ENCODE assay signal across 14 mouse cellular contexts in genomic region chr6:67087393-67087792, GRCm38 (mm10). TPM values are rescaled to one million over a fixed set of nuclear protein-coding genes. Genes with fewer than 3 reads are reported as not detected.
DNase-seq lines count a peak whose midpoint lies in the region; ATAC-seq and TF ChIP-seq lines count a peak whose summit lies in the region.
"Had no signal": no experiment of that assay in that cellular context is flagged by ENCODE, and none has a peak within 500 bp of the region (broad histone marks: within the 10 kb centered on the region; RNA-seq: fewer than 3 reads in every experiment).

No protein-coding gene starts in this region.

- ATAC-seq in hindbrain, embryonic 16.5 days, result no peak
- peak; percentile 85 for ATAC-seq in intestine, postnatal 0 days
- ATAC-seq: forebrain, embryonic 14.5 days had no signal

- H3K79me2 ChIP-seq in myocyte (ENCODE audit: control insufficient read depth, insufficient read depth), result no peaks in the 10 kb centered on the region

- H3K27ac ChIP-seq in hindbrain, embryonic 10.5 days, result no peak overlapping the region
- H3K27ac ChIP-seq in hindbrain, embryonic 16.5 days (ENCODE audit: low read depth, low read length), result no peak overlapping the region
- H3K27ac ChIP-seq in intestine, postnatal 0 days (ENCODE audit: low read depth, low read length), result peak overlapping the region; percentile 52; the same call in 1 of the 2 replicates

- H3K4me2 ChIP-seq in hindbrain, embryonic 16.5 days (ENCODE audit: low read length), result no peak overlapping the region
- H3K4me2 ChIP-seq in intestine, postnatal 0 days (replicated peaks; ENCODE audit: low read depth), result no peak overlapping the region
- peak overlapping the region; percentile 45 for H3K4me2 ChIP-seq in myocyte (ENCODE audit: low read depth)

- DNase-seq in hindbrain, embryonic 10.5 days (ENCODE audit: low spot score), result peak; percentile 18
- peak; percentile 24 for DNase-seq in MEL-GATA-1-ER (ENCODE audit: extremely low read depth, low read depth)
- no peak for DNase-seq in cerebellum, adult 9-11 months
- DNase-seq in thymus, postnatal 10 days (ENCODE audit: low spot score in 2 of 2), result no peak
- DNase-seq: adrenal gland, postnatal 25 days; cerebellum, postnatal 36 days; heart, postnatal 4 days; kidney, adult 2 months; kidney, postnatal 4 days; layer of hippocampus, postnatal 36 days had no signal

- TF ChIP-seq CTCF in intestine, postnatal 0 days (IDR thresholded peaks at IDR 0.05; ENCODE audit: low read depth), result no peak

- H3K27me3 ChIP-seq in hindbrain, embryonic 10.5 days (ENCODE audit: insufficient read depth, poor library complexity, severe bottlenecking), result no peaks in the 10 kb centered on the region
- H3K27me3 ChIP-seq in hindbrain, embryonic 16.5 days (replicated peaks; ENCODE audit: control insufficient read depth, insufficient read depth, low read length), result no peaks in the 10 kb centered on the region
- no peaks in the 10 kb centered on the region for H3K27me3 ChIP-seq in intestine, postnatal 0 days (replicated peaks; ENCODE audit: control insufficient read depth, insufficient read depth, low read length)
- H3K27me3 ChIP-seq in myocyte (ENCODE audit: control insufficient read depth, insufficient read depth, insufficient read length), result no peaks in the 10 kb centered on the region

- no peaks in the 10 kb centered on the region for H3K9me3 ChIP-seq in hindbrain, embryonic 10.5 days
- H3K9me3 ChIP-seq in hindbrain, embryonic 16.5 days (ENCODE audit: control insufficient read depth, low read length), result no peaks in the 10 kb centered on the region
- no peaks in the 10 kb centered on the region for H3K9me3 ChIP-seq in intestine, postnatal 0 days (ENCODE audit: control insufficient read depth)

- no peak overlapping the region for H3K9ac ChIP-seq in hindbrain, embryonic 16.5 days (ENCODE audit: low read depth, low read length)
- no peak overlapping the region for H3K9ac ChIP-seq in intestine, postnatal 0 days (ENCODE audit: low read depth, low read length)

- H3K4me1 ChIP-seq in hindbrain, embryonic 10.5 days (replicated peaks), result peaks cover 8% of the 10 kb centered on the region
- no peaks in the 10 kb centered on the region for H3K4me1 ChIP-seq in hindbrain, embryonic 16.5 days (ENCODE audit: control insufficient read depth, insufficient read depth, low read depth, low read length)
- no peaks in the 10 kb centered on the region for H3K4me1 ChIP-seq in intestine, postnatal 0 days (replicated peaks; ENCODE audit: control insufficient read depth, insufficient read depth, low read length)

- no peak for TF ChIP-seq POLR2A in myocyte (IDR thresholded peaks at IDR 0.05; ENCODE audit: insufficient read length, low read depth)

- WGBS in hindbrain, embryonic 10.5 days, result 48% methylated on average over 3 of the region's 3 CpGs
- WGBS in hindbrain, embryonic 16.5 days, result 58% methylated on average over 3 of the region's 3 CpGs
- WGBS in intestine, postnatal 0 days, result 25% methylated on average over 3 of the region's 3 CpGs

- H3K36me3 ChIP-seq in hindbrain, embryonic 10.5 days, result no peaks in the 10 kb centered on the region
- H3K36me3 ChIP-seq in hindbrain, embryonic 16.5 days (ENCODE audit: control insufficient read depth, insufficient read depth, low read length), result no peaks in the 10 kb centered on the region
- H3K36me3 ChIP-seq in intestine, postnatal 0 days (ENCODE audit: control insufficient read depth, insufficient read depth), result no peaks in the 10 kb centered on the region
- no peaks in the 10 kb centered on the region for H3K36me3 ChIP-seq in myocyte (ENCODE audit: control insufficient read depth, insufficient read depth)

- H3K4me3 ChIP-seq in hindbrain, embryonic 10.5 days, result no peak overlapping the region
- H3K4me3 ChIP-seq in hindbrain, embryonic 16.5 days (ENCODE audit: low read length), result no peak overlapping the region
- H3K4me3 ChIP-seq in intestine, postnatal 0 days (ENCODE audit: low read depth, low read length), result no peak overlapping the region
- H3K4me3 ChIP-seq in myocyte, result no peak overlapping the region

- H3ac ChIP-seq in myocyte (ENCODE audit: control insufficient read depth, insufficient read length), result no peak overlapping the region

TF ChIP-seq in myocyte, 11 proteins besides CTCF, POLR2A, EP300 and RAD21:
- TF ChIP-seq TCF3 (IDR thresholded peaks at IDR 0.05; ENCODE audit: insufficient read length, low read depth), result no peak
- TF ChIP-seq REST (IDR thresholded peaks at IDR 0.05; ENCODE audit: insufficient read depth, insufficient read length), result no peak
- TF ChIP-seq MYOD1 (IDR thresholded peaks at IDR 0.05; ENCODE audit: control insufficient read depth in 1 of 3, insufficient read length in 2 of 3, low read depth in 2 of 3), result no peak
- no peak for TF ChIP-seq POLR2AphosphoS2 (IDR thresholded peaks at IDR 0.05; ENCODE audit: insufficient read length, low read depth)
- no peak for TF ChIP-seq USF1 (IDR thresholded peaks at IDR 0.05; ENCODE audit: low read depth)
- TF ChIP-seq MYOG (IDR thresholded peaks at IDR 0.05; ENCODE audit: control insufficient read depth in 1 of 3, insufficient read depth in 1 of 3, insufficient read length in 2 of 3, low read depth in 2 of 3), result no peak
- no peak for TF ChIP-seq TCF12 (IDR thresholded peaks at IDR 0.05; ENCODE audit: insufficient read depth, poor library complexity, severe bottlenecking)
- no peak for TF ChIP-seq CEBPB (IDR thresholded peaks at IDR 0.05; ENCODE audit: insufficient read depth, poor library complexity, severe bottlenecking)
- TF ChIP-seq SRF (IDR thresholded peaks at IDR 0.05; ENCODE audit: control insufficient read depth, insufficient read length, low read depth), result no peak
- TF ChIP-seq E2F4 (IDR thresholded peaks at IDR 0.05; ENCODE audit: insufficient read depth), result no peak
- TF ChIP-seq MAX (IDR thresholded peaks at IDR 0.05; ENCODE audit: low read depth), result no peak
TF ChIP-seq in myocyte: peak in this region for 0.

RNA-seq across cellular contexts. Expression of gene Gadd45a, which starts 50.1 kb away (rescaled TPM):
- 21.9 and 25.7 TPM in 2 replicates for polyA plus RNA-seq in hindbrain, embryonic 10.5 days (2016; fragmentation: Nextera tagmentation; extraction: Ambion mirVana)
- polyA plus RNA-seq in hindbrain, embryonic 16.5 days (2015; fragmentation: Nextera tagmentation; extraction: Ambion mirVana), result 15.3 and 18.5 TPM in 2 replicates
- 68.1 and 74.0 TPM in 2 replicates for polyA plus RNA-seq in intestine, postnatal 0 days (2015; fragmentation: Nextera tagmentation; extraction: Ambion mirVana)
- 381 TPM for polyA plus RNA-seq in myocyte (2012; fragmentation: generic; extraction: Trizol)

Comparison
In these comparisons a context has a peak if more than half of its experiments do, and no peak if none do; other contexts are left out.
1. DNase-seq: peak in hindbrain, embryonic 10.5 days (single experiment) and MEL-GATA-1-ER (single experiment); none in cerebellum, adult 9-11 months (single experiment) and thymus, postnatal 10 days (0 of 2).